Mouse (Mus musculus) central nervous system, embryonic 18 days (tissue): ENCODE data around the gene Fam205c. TPM values are rescaled to one million over a fixed set of nuclear protein-coding genes. Genes with fewer than 3 reads are reported as not detected.

ENCODE experiments used
- polyA plus RNA-seq: library from polyadenylated mRNA; depleted of rRNA; stranded (reverse); fragments of >200 nt; gene quantifications from 2 replicates; pipeline ENCODE4 v1.2.3, GENCODE M21; 2012; rRNA removed

The Fam205c gene
- not detected in 2 replicates for polyA plus RNA-seq

GRCm38 (mm10) chr4:42874134-42874533, at the start of gene Fam205c:
TSS of gene Fam205c (minus strand) at chr4:42874234.

GRCm38 (mm10) chr4:42916617-42917401, 42.8 kb upstream of the Fam205c start, which contains the start of gene Phf24:
TSS of gene Phf24 (plus strand) at chr4:42916660.

GRCm38 (mm10) chr4:42856671-42857070, 17.4 kb downstream of the Fam205c start, which contains the start of gene Gm12394:
TSS of gene Gm12394 (minus strand) at chr4:42856771.

GRCm38 (mm10) chr4:42853788-42854187, 20.2 kb downstream of the Fam205c start, which contains the start of gene Fam205a1:
TSS of gene Fam205a1 (minus strand) at chr4:42853888.

Other genes starting within 250 kb of the Fam205c start
- gene Gm2564, start 244.5 kb downstream of the Fam205c start, polyA plus RNA-seq = 0.24 TPM in 1 of 2 replicates, not detected in the other
- 1.7 and 3.6 TPM in 2 replicates for gene Ccl27b, start 219.0 kb downstream of the Fam205c start, polyA plus RNA-seq
- 0.05 and 0.11 TPM in 2 replicates for gene Il11ra2, start 212.3 kb downstream of the Fam205c start, polyA plus RNA-seq
- 0.17 and 0.22 TPM in 2 replicates for gene 4930578G10Rik, start 138.7 kb downstream of the Fam205c start, polyA plus RNA-seq
- gene Ccl19, start 117.7 kb downstream of the Fam205c start, polyA plus RNA-seq = 0.19 and 0.23 TPM in 2 replicates
- 0.40 and 0.76 TPM in 2 replicates for gene Ccl21a, start 100.2 kb downstream of the Fam205c start, polyA plus RNA-seq
- gene Fam205a1, start 20.3 kb downstream of the Fam205c start, polyA plus RNA-seq = 0.01 and 0.03 TPM in 2 replicates
- 0.12 TPM in 2 replicates for gene Gm12394, start 17.5 kb downstream of the Fam205c start, polyA plus RNA-seq
- 83.6 and 94.1 TPM in 2 replicates for gene Phf24, start 42.4 kb upstream of the Fam205c start, polyA plus RNA-seq
- 73.4 and 84.6 TPM in 2 replicates for gene Dnajb5, start 75.6 kb upstream of the Fam205c start, polyA plus RNA-seq
- 0.19 and 0.23 TPM in 2 replicates for gene 1700022I11Rik, start 95.4 kb upstream of the Fam205c start, polyA plus RNA-seq
- gene Vcp, start 126.3 kb upstream of the Fam205c start, polyA plus RNA-seq = 242 and 246 TPM in 2 replicates
- 45.5 and 47.3 TPM in 2 replicates for gene Fancg, start 136.3 kb upstream of the Fam205c start, polyA plus RNA-seq
- 23.3 and 27.1 TPM in 2 replicates for gene Pigo, start 151.6 kb upstream of the Fam205c start, polyA plus RNA-seq
- 121 and 135 TPM in 2 replicates for gene Stoml2, start 157.5 kb upstream of the Fam205c start, polyA plus RNA-seq
- 34.5 and 42.5 TPM in 2 replicates for gene Fam214b, start 172.0 kb upstream of the Fam205c start, polyA plus RNA-seq
- gene Unc13b, start 184.7 kb upstream of the Fam205c start, polyA plus RNA-seq = 59.2 and 60.2 TPM in 2 replicates